Mouse (Mus musculus) c-Kit-positive CD71-positive TER-119-positive erythroid progenitor cells, embryonic 14.5 days (primary cell): ENCODE results near the gene Echdc2.

Source experiments
- DNase-seq: peaks from one replicate; pipeline ENCODE4 v3.0.0-alpha.2; 2013; ENCODE audit warnings: low spot score

The Echdc2 gene

DNA sequence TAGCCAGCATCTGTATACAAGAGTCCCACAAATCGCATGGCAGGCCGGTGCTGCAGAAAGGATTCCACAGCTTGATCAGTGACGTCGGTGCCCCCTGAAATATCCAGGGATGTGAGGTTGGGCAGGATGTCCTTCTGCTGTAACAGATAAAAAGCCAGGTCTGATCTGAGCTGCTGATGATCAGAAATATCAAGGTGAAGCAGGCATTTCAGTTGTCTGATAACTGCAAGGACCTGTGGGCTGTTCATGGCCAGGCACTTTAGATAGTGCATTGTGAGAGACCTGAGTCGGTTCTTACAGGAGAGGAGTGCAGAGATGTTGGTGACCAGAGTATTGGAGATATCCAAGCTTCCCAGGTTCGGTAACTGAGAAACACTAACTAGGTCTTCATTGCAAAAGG, 39.4 kb downstream of the Echdc2 start:
- no peak for DNase-seq

GRCm38 (mm10) chr4:108213023-108213422, 47.8 kb downstream of the Echdc2 start:
- no peak for DNase-seq

DNA sequence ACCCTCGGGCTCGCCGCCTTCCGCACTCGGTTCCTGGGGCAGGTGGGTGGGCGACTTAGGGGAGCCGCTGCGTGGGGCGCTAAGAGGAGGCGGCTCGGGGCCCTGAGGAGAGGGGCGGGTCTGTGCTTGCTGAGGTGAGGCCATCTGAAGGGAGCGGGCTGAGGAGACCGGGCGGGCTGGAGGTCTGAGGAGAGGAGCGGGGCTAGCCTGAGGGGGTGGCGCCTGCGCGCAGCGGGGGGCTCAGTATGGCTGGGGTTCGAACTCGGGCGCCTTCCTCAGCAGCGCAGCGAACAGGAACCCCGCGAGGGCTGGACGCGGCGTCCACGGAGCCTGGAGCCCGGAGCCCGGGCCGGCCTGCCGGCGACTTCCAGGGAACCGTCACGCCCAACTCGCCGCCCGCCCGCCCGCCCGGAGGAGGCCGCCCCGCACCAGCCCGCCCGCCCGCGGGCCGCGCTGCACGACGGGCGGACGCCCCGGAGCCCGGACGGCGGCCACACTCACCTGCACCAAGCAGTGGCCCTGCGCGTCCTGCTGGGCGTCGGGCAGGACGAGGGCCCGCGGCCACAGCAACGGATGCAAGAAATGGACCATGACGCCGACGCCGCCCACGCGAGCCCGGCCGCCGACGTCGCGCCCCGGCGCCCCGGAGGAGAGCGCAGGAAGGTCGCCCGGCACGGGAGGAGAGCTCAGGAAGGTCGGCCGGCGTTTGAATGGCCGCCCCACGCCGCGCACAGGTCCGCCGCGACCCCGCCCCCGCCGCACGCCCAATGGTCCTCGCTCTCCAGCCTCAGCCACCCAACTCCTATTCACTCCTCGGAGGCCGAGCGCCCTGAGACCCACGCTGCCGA, 52.3 kb downstream of the Echdc2 start, which contains the start of gene Zyg11a:
TSS of gene Zyg11a (minus strand) at position 717 of the 848 bp plus-strand sequence.
- DNase-seq: no peak

- DNase-seq: no peak
Observed at GRCm38 (mm10) chr4:108219019-108219418, 53.8 kb downstream of the Echdc2 start.

GRCm38 (mm10) chr4:108222507-108222906, 57.3 kb downstream of the Echdc2 start:
- no peak for DNase-seq

- DNase-seq: no peak
Observed at GRCm38 (mm10) chr4:108225341-108225872, 60.2 kb downstream of the Echdc2 start.
